Mouse (Mus musculus): ENCODE data around the gene Axin1.
"Not testable (repeated sequence)": the region's sequence is repeated elsewhere in the genome, so short reads cannot be mapped to it uniquely, and the experiment has no call there.

The Axin1 gene

DNA sequence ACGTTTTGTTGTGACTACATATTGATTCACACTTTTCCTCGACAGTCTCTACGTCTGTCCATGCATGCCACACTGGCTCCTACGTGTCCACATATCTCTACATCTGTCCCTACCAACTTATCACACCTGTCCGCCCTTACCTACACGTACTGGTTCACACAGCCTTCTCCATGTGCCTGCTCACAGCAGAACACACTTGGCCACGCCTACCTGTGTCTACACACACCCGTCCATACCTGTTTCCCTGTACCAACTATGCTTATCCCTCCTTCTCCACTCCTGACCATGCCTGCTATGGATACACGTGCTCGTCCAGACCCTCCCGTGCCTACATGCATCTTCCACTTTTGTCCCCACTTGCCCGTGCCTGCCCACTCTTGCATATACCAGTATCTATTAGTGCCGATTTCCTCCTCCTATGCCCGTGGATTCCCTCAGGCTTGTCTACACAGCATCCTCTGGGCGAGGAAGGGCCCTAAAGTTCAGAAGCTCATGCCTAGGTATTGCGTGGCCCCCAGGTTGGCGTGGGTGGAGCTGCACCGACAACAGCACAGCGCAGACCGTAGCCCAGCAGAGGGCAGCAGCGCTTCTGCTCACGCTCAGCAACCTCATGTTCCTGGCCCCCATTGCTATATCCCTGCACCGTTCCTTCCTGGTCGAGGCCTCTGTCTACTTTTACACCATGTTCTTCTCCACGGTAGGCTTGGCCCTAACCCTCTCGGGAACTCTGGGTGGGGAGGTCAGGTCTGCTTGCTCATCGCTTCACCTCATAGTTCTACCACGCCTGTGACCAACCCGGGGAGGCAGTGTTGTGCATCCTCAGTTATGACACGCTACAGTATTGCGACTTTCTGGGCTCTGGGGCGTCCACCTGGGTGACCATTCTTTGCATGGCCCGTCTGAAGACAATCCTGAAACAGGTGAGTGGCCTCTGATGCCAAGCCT, 18.4 kb upstream of the Axin1 start:
- in situ Hi-C loops (cut with MboI, MseI) = no loop called here

DNA sequence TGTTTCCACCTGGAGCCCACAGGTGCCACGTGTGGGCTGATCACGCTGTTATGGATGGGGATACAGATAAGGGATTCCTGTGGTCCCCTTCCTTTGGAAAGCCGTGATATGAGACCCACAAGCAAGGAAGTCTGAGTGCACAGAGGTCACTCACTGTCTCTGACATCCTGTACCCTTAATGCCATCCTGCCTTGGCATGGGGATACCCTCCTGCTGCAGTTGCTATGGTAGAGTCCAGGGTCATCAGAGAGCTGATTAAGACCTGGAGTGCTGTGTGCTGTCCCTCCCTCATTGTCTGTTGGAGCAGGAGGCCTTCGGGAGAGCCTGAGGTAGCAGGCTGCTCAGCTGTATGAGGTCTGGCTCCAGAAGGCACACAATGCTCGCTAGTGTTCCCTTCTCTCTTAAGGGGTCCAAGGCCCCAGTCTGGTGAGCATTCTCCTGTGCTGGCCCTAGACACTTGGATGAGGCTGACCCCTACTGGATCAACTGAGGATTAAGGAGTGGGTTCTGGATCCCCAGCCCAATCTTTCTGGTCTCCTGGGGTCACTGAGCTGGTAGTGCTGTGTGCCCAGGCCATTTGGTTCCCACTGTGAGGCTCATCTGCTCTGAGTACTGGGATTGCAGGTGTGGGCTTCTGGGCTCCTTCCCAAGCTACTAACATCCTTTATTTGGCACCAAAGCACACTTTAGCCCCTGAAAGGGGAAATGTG, 15.9 kb upstream of the Axin1 start:
- in situ Hi-C loops (cut with MboI, MseI) = no loop called here

DNA sequence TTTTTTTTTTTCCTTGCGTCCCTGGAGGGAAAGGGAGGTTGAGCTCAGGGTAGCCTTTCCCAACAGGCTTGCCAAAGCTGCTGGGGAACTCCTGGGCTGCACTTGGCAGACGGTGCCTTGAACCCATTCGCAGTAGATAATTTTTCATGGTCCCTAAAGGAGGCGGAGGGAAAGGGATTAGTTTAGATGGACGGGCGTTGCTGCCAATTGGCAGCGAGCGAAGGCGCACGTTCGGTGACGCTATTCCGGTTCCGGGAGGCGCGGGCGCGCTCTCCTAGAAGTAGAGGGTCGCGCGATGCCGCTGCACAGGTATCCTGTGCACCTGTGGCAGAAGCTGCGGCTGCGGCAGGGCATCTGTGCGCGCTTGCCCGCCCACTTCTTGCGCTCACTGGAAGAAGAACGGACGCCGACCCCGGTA, 15.2 kb upstream of the Axin1 start, which contains the start of gene Mrpl28:
Gene Mrpl28 (plus strand): TSS at position 234 of the 418 bp plus-strand sequence.
- in situ Hi-C loops (cut with MboI, MseI) = no loop called here

DNA sequence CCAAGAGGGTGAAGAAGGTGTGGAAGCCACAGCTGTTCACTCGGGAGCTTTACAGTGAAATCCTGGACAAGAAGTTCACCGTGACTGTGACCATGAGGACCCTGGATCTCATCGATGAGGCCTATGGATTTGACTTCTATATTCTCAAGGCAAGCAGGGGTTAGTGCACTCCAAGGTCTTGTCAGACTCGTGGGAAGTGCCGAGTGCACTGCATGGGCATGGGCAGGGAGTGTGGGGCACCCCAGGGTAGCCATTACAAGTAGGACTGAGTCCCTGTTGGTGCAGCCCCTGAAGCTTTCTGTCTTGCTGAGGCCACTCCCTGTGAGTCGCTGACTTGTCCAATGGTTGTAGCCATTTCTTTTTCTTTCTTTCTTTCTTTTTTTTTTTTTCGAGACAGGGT, 13.9 kb upstream of the Axin1 start:
- in situ Hi-C loops (cut with MboI, MseI) = no loop called here

DNA sequence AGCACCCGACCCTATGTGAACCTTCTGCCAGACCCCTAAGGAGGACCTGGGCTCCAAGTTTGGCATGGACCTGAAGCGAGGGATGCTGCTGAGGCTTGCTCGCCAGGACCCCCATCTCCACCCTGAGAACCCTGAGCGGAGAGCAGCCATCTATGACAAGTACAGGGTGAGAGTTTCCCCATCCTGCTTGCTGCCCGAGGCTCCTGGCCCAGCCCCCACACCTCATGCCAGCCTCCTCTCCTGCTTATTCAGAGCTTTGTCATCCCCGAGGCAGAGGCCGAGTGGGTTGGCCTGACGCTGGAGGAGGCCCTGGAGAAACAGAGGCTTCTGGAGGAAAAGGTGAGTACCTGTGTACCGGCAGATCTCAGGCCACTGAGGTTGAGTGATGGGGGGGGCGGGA, 13.3 kb upstream of the Axin1 start:
- in situ Hi-C loops (cut with MboI, MseI) = no loop called here

DNA sequence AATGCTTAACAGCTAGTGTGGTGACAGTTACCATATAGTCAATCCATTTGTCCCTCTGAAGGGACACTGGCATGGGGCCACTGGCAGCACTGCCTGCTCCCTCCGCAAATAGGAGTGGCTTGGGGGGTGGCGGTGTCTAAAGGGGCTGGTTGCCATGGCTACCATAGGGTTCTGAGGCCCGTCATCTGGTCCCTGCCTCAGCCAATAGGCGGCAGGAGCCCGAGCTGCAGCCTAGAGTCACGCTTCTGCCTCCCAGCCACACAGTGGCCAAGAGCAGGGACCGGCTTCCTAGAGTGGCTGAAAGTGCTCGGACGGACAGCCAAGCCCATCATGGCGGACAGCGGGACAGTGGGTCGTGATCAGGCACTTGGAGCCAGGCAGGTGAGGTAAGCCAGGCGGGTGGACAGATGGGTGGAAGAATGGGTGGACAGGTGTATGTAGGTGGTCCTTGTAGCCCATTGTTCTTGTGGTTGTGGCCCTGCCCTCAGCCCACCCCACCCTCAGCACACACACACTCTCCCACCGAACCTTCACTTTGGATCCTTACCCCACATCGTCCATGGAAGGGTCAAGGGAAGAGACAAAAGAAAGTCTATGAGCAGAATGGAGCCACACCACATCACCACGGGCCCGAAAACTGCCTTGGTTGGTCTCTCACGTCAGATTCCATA, 7.3 kb upstream of the Axin1 start:
- in situ Hi-C loops (cut with MboI, MseI) = no loop called here

DNA sequence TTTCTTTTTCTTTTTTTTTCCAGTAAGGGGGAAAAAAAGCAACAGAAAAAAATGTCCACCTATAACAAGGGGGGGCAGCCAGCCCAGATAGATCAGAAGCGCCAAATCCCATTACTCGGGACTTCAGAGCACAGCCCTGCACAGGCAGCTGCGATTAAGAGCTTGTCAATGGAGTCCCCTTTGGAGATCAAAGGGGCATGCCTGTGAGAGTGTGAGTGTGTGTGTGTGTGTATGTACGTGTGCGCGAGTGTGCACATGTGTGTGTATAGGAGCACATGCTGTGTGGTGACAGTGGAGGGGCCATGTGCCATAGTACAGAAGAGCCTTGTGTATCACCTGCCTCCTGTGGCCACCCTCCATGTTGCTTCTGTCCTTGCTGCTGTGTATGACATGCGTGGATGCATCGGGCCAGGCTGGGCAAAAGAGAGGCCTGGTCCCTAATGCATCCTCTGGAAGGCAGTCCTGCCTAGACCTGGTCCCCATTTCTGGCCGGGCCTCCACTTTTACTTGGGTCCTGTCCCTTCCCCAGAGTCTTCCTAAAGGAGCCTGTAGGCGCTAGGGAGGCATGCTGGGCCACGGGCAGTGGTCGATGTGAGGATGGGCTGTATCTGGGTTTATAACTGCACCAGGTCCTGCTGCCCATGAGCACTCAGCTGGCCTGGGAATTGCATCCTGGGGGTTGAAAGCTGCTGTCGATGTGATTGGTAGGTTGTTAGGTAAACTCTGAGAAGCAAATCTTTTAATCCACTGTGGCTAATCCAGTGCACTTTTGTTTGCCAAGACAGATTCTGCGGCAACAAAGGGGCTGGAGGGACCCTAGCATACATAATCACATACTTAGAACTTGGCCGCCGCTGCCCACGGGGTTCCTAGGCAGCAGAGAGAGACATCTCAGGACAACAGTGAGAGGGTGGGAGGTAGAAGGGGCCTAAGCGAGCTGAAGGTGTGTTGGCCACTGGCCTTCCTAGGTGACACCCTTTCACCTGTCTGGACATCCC, 6.3 kb upstream of the Axin1 start:
- in situ Hi-C loops (cut with MboI, MseI) = no loop called here

DNA sequence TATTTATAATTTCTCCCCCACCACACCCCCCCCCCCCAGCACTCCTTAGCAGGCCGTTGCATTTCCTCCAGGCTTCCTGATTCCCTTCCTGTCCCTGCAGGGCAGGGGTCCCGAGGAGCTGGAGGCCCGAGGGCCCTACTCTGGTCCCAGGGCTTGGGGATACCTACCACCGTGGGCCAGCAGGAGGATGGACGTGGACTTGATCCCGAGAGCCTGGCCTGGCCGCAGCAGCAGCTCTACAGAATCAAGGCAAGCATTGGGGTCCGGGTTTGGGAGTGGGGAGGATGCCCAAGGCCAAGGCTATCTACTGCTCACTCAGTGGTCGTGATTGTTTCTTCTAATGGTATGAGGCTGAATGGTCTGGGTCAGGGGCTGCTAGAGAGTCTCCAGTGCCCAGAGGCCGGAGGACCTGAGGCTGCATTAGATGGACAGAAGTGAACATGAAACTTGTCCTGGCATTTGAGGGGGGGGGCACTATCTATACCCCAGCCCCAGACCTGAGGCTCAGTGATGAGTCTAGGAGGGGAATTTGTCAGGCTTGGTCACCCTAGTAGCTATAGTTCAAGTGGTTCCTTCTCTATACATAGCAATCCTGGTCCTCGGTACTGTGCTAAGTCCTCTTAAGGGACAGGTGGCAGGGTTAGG, 1.3 kb upstream of the Axin1 start:
- in situ Hi-C loops (cut with MboI, MseI) = no loop called here

DNA sequence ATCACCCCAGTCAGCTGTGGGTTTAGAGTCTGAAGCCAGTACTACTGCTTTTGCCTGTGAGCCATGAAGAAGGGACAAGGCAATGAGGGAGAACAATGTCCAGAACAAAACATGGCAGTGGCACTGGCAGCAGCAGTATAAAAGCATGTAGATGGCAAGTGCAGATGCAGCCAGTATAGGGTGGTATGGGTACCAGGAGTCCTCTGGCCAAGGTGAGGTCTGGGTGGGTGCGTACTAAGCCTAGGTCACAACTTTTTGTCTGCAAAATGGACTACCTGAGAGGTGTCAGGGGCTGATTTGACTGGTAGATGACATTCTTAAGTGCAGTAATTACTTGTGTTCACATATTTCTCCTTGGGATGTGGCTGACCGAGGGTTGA, 747 bp upstream of the Axin1 start:
- in situ Hi-C loops (cut with MboI, MseI) = no loop called here

DNA sequence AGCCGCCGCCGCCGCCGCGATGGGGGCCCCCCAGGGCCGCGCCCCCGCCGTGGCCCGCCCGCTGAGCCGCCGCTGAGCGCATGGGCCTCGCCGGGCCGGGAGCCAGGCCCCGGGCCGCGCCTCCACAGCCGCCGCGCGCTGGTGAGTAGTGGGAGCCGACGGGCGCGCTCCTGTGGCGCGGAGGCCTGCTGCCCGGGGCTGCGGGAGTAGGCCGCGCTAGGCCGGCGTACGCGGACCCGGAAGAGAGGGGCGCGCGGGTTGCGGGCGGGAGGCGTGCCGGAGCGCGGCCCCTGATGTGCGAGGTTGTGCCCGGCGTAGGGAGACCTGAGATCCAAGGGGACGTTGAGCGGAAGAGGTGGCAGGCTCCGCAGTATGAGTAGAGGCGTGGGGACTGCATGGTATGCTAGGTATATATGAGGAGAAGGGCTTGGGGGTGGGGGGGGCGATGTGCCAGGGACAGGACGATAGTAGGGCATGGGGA, 453 bp downstream of the Axin1 start:
- in situ Hi-C loops (cut with MboI, MseI) = no loop called here

DNA sequence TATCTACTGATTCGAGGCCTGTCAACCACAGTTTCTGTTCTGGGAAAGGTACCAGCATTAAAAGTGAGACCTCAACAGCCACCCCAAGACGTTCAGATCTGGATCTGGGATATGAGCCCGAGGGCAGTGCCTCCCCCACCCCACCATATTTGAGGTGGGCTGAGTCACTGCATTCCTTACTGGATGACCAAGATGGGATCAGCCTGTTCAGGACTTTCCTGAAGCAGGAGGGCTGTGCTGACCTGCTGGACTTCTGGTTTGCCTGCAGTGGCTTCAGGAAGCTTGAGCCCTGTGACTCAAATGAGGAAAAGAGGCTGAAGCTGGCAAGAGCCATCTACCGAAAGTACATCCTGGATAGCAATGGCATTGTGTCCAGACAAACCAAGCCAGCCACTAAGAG, 4.3 kb downstream of the Axin1 start:
- in situ Hi-C loops (cut with MboI, MseI) = no loop called here

DNA sequence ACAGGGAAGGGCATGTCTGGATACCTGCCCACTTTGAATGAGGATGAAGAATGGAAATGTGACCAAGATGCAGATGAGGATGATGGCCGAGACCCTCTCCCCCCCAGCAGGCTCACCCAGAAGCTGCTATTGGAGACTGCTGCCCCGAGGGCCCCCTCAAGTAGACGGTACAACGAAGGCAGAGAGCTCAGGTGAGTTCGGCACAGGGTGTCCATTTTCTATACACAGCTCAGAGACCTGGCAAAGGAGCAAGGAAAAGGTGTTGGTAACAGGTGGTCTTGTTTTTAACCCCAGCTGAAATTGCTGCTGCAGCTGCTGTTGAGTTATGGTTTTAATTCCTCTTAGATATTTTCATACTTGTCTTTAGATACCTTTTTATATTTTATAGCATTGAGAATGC, 4.9 kb downstream of the Axin1 start:
- in situ Hi-C loops (cut with MboI, MseI) = no loop called here

DNA sequence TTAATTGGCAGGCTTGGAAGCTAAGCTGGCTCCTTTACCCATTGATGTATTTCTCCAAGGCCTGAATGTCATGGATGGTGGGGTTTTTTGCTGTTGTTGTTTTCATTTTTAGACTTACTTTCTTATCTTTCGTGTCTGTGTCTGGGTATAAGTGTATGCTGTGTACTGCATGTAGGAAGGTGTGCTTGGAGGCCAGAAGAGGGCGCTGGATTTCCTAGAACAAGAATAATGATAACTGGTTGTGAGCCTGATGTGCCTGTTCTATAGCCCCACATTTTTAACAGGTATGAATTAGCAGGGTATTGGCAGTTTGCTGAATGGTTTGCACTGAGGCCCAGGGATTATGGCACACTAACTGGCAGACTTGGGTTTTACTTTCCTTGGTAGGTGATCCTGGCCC, 10.6 kb downstream of the Axin1 start:
- in situ Hi-C loops (cut with MboI, MseI) = no loop called here

DNA sequence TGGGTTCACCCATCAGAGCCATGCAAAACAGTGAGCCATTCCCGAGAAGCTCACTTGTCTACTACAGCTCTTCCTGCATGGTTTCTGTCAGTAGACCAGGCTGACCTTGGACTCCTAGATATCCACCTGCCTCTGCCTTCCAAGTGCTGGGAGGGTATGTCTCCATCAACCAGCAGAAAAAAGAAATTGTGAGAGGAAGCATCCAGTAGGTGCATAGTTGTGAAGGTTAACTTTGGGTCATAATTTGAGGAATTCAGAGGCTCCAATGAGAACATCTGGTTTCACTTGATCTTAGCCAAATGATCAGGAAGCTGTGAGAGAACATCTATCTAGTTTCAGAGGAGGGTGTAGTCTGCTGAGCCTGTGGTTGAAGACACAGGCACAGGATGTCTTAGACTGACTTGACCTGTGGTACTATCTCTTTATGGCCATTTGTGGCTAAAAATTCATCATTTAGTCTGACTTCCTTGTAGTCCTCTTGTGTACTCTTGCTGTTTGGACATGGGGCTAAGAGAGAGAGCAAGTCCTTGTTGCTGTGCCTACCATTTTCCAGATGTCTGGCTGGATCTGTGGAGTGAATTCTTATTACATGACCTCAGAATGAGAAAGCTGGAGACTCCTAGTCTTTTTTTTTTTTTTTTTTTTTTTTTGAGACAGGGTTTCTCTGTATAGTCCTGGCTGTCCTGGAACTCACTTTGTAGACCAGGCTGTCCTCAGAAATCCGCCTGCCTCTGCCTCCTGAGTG, 13.6 kb downstream of the Axin1 start:
- in situ Hi-C loops (cut with MboI, MseI) = no loop called here

DNA sequence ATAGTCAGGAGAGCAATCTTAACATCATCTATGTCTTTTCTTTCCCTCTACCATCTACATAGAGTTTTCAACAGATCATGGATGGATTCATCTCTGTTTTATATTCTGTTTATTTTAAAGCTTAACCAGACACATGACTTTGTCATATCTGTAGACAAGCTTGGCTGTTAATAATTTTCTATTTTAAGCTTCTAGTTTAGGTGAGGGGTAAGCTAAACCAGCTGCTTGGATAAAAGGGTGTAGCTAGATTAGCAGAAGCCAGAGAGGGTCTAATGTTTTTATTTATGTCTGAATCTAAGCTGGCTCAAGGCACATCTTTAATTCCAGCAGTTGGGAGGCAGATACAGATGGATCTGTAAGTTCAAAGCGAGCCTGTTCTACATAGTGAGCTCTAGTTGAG, 24.2 kb downstream of the Axin1 start:
- in situ Hi-C loops (cut with MboI, MseI) = no loop called here

DNA sequence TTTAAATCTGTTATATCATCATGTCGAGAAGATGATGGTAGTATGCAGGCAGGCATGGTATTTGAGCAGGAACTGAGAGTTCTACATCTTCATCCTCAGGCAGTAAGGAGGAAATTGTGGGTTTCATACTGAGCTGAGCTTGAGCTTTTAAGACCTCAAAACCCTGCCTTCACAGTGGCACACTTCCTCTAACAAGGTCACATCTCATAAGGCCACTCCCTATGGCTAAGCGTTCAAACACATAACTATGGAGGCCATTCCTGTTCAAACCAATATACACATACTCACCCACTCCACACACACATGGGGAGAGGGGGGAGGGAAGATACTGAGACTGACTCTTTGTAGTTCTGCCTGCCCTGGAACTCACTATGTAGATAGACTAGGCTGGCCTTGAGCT, 29.6 kb downstream of the Axin1 start:
- in situ Hi-C loops (cut with MboI, MseI) = no loop called here

DNA sequence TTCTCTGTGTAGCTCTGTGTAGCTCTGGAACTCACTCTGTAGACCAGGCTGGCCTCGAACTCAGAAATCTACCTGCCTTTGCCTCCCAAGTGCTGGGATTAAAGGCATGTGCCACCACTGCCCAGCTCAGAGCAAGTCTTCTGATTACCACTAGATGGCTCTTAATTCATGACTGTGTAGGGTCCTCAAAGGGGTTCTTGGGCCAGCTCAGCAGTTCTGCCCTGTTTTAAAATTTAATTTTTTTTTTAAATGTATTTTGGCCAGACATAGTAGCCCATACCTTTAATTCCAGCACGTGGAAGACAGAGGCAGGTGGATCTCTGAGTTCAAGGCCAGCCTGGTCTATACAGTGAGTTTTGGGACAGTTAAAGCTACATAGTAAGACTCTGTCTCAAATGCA, 36.8 kb downstream of the Axin1 start:
- in situ Hi-C loops (cut with MboI, MseI) = not testable (repeated sequence)

DNA sequence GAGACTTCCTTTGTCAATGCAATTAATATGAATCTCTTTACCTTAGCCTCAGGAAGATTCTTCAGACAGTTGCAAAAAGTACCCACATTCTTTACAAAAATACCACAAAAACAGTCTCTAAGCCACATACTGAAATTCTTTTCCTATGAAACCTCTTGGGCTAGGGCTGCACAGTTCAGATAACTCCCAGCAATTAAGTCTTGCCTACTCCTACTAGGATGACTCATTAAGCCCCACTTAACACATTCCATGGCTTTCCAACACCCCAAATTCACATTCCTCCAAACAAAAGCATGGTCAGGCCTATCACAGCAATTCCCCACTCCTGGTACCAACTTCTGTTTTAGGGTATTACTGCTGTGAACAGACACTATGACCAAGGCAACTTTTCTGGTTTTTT, 40.1 kb downstream of the Axin1 start:
- in situ Hi-C loops (cut with MboI, MseI) = no loop called here

DNA sequence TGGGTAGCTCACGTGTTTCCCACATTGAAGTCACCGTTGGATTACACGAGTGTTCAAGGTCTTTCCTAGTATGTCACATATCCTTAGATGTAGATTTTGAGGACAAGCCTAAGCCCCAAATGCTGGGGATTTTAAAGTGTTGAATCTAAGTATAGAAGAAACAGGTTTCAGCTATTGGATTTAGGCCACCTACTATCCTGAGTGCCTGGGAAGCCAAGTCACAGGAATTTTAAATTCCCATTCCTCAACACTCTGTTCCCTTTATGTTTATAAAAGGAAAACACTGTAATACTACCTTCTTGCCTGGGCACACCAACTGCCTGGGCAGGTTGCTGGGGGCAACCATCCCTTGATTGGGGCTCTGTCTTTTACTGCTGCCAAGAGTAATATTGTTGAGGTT, 42.7 kb downstream of the Axin1 start:
- in situ Hi-C loops (cut with MboI, MseI) = no loop called here

DNA sequence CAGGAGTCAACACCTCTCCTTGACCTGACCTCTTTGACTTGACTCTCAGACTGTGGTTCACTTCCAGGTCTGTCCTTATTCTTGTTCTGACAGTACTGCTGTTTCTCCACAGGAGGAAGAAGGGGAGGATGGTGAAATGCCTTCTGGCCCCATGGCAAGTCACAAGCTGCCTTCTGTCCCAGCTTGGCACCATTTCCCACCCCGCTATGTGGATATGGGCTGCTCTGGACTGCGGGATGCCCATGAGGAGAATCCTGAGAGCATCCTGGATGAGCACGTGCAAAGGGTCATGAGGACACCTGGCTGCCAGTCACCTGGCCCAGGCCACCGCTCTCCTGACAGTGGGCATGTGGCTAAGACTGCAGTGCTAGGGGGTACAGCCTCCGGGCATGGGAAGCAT, 49.1 kb downstream of the Axin1 start:
- in situ Hi-C loops (cut with MboI, MseI) = no loop called here
